Mouse (Mus musculus): ENCODE measurements around the gene Parp2.
"Not testable (repeated sequence)": the region's sequence is repeated elsewhere in the genome, so short reads cannot be mapped to it uniquely, and the experiment has no call there.

The Parp2 gene

GRCm38 (mm10) chr14:50807487-50808072 lies at the start of gene Parp2, which contains the start of gene Ccnb1ip1:
Parp2 (plus strand) TSS chr14:50807841.
Ccnb1ip1 (minus strand) TSS chr14:50807732.
- peak; percentile 99 for DNase-seq (ENCODE audit: extremely low spot score)

- no peak for DNase-seq (ENCODE audit: extremely low spot score)
These were observed 49.1 kb upstream of the Parp2 start for GRCm38 (mm10) chr14:50758416-50759085.

DNA sequence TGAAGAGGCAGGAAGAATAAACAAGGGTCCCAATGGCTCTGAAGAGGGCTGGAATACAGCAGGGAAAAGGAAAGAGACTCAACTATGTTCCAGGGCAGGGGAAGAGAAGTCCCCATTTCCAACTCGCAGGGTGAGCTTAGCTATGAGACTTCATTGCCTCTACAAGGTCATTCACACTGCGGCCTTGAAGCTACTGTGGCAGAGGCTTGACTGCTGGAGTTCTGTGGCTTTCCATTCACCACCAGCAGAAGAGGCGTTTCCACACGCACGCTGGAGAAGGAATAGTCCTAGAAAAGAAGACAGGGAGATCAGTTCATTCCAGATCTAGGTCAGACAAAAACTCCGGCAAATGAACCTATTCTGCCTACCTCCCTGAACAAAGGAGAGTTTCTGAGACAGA lies 41.9 kb upstream of the Parp2 start:
- no peak for DNase-seq (ENCODE audit: extremely low spot score)

DNA sequence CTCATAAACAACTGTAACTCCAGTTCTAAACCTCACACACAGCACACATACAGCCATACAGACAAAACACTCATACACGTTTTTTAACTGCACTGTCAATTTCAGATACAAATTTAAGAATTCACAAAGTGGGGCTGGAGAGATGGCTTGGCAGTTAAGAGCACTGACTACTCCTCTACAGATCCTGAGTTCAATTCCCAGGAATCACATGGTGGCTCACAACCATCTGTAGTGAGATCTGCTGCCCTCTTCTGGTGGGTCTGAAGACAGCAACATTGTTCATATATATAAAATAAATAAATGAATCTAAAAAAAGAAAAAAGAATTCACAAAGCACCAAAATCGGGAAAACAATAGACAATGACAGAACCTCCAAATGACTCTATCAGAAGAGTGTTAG lies 36.3 kb upstream of the Parp2 start:
- DNase-seq (ENCODE audit: extremely low spot score) = no peak

GRCm38 (mm10) chr14:50782166-50782565 lies 25.5 kb upstream of the Parp2 start:
- no peak for DNase-seq (ENCODE audit: extremely low spot score)

DNA sequence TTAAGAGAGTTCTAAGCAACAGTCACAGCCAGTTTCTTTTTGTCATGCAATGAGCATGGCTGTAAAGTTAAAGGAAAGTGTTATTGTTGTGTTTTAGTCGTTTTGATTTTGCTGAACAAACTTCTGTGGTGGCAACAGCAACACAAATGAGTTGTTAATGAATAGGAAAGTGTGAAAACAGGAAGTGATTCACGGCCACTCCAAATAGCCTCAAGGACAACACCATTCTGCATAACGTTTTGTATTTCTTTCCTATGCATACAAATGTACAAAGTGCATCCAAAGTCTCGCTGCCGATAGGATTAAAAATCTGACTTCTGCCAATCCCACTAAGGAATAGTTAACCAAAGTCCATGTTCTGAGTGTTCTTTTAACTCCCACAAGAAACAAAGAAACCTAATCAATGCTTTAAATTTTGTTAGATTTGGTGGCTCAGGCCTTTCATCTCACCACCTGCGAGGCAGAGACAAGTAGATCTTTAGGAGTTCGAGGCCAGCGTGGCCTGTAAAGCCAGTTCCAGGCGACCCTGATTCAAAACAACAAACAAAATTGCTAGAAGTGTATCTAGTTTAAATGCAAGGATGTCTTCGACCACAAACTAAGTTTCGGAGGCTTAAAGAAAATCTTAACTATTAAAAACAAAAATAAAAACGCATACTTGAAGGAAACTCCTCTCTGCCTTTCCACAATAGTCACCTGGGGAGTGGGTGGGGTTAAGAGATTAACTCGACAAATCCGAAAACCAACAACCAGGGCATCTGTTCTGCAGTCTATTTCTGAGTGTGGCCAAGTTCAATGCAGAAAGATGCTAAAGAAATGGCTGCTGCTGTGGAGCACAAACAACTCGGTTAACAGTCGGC lies 23.0 kb upstream of the Parp2 start:
- peak; percentile 15 for DNase-seq (ENCODE audit: extremely low spot score)

GRCm38 (mm10) chr14:50785251-50785637 lies 22.4 kb upstream of the Parp2 start, which contains the start of gene Ttc5:
Ttc5 (minus strand) TSS chr14:50785519.
- peak; percentile 94 for DNase-seq (ENCODE audit: extremely low spot score)

DNA sequence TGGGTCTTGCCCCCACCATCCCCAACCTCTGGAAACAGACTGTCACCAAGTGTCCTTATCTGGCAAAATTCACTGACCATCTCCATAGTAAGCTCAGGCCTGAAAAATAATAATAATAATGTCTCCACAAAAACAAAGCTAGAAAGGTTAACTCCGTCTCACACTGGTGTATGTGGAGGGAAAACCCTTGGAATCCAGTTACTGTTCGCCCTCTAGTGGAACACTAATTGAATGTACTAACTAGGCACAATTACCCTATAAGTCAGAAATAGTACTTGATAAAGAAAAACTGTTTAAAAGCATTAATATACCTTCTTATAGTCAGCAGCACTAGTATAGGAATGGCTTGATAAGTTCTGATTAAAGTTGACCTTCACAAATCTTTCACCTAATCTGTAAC lies 19.5 kb upstream of the Parp2 start:
- no peak for DNase-seq (ENCODE audit: extremely low spot score)

DNA sequence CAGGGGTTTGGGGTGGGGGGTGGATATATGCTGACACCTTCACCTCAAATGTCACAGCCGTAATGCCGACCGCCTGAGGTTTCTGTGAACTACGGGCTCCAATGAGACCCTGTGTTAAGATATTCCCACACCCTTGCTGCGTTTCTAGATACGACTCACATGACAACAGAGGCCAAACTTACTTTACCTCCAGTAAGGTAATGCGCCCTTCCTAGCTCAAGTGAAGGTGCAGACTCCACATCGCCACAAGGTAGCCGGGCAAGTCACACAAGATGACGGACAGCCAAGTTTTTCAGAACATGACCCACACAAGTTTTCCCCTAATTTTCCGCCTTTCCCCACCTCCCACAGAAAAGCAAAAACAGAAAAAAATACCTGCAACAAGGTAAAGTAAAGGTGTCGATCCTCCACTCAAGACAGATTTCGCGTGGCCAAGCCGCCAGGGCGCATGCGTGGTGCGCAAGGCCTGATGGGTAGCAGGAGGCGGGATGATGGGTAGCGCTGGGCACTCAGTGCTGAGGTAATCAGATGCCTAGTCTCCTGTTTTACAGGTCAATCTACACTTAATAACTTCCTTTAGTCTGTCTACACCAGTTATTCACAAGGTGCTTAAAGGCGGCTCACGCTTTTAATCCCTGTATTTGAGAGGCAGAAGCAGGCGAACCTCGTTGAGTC lies 12.2 kb upstream of the Parp2 start:
- no peak for DNase-seq (ENCODE audit: extremely low spot score)

GRCm38 (mm10) chr14:50795965-50796364 lies 11.7 kb upstream of the Parp2 start:
- no peak for DNase-seq (ENCODE audit: extremely low spot score)

DNA sequence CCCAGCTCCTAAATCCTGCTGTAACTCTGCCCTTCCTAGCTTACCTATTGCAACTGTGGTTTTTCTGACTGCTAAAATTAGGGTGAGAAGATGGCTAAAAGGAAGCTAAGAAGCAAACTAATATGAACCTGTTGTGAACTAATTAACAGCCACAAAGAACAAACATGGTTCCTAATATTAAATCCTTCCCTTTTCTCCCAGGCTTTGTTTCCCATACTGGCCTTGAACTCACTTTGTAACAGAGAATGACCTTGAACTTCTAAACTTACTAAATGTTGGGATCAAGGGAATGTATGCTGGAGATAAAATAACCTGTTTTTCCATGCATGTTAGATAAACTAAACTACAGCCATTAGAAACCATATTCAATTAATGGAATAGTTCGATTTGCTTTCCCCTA lies 11.2 kb upstream of the Parp2 start:
- DNase-seq (ENCODE audit: extremely low spot score) = no peak

- DNase-seq (ENCODE audit: extremely low spot score) = no peak
These were observed 9.1 kb upstream of the Parp2 start for GRCm38 (mm10) chr14:50798512-50798911.

- DNase-seq (ENCODE audit: extremely low spot score) = peak; percentile 52
These were observed 8.0 kb upstream of the Parp2 start for GRCm38 (mm10) chr14:50799502-50800259.

- DNase-seq (ENCODE audit: extremely low spot score) = no peak
These were observed 5.2 kb upstream of the Parp2 start for GRCm38 (mm10) chr14:50802441-50802840.

GRCm38 (mm10) chr14:50802843-50803562 lies 4.6 kb upstream of the Parp2 start:
- DNase-seq (ENCODE audit: extremely low spot score) = peak; percentile 27

GRCm38 (mm10) chr14:50804683-50805082 lies 3.0 kb upstream of the Parp2 start:
- no peak for DNase-seq (ENCODE audit: extremely low spot score)

- DNase-seq (ENCODE audit: extremely low spot score) = not testable (repeated sequence)
These were observed 1.2 kb upstream of the Parp2 start for GRCm38 (mm10) chr14:50806469-50806868.

GRCm38 (mm10) chr14:50813060-50813459 lies 5.4 kb downstream of the Parp2 start:
- no peak for DNase-seq (ENCODE audit: extremely low spot score)

DNA sequence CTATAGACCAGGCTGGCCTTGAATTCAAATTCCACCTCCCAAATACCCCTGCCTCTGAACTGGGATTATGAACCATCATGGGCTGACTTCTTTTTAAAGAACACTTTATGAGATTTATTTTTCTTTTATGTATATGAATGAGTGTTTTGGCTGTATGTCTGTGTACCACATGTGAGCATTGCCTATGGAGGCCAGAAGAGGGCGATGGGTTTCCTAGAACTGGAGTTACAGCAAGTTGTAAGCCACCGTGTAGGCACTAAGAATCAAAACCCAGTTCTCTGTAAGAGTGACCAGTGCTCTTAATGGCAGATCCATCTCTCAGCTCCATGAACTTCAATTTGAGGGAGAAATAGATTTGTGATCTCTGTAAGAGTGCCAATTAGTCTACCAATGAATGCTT lies 15.6 kb downstream of the Parp2 start:
- no peak for DNase-seq (ENCODE audit: extremely low spot score)

DNA sequence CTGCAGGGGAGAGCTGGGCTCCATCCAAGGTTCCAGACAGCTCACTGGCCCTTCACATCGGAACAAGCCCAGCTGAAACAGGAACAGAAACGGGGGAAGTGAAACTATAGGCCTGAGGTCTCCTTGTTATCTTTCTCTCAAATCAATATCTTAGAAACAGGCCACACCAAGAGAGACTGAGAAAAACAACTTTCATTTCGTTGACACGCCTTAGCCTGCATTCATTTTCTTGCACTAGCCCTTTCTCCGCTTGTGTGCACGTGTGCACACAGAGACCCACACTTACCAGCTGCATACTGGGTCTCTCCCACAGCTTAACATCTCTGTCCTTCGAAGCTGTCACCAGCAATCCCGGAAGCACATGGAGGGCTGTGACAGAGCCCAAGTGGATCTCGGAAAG lies 16.6 kb downstream of the Parp2 start:
- DNase-seq (ENCODE audit: extremely low spot score) = no peak

GRCm38 (mm10) chr14:50826579-50826978 lies 18.9 kb downstream of the Parp2 start:
- no peak for DNase-seq (ENCODE audit: extremely low spot score)

Measured in embryo, embryonic 9.5 days (tissue).